Mouse (Mus musculus) limb, embryonic 14.5 days (tissue): ENCODE results near the gene Zc3h6. TPM values are rescaled to one million over a fixed set of nuclear protein-coding genes. Genes with fewer than 3 reads are reported as not detected.

Experiments
- ATAC-seq: fragments of 200-750 bp; cut with Nextera tagmentation; 2 replicates; pipeline ENCODE4 v1.8.0; 2017; ENCODE audit warnings: low read depth, moderate number of reproducible peaks, moderate TSS enrichment; ENCODE audit not compliant: low FRiP score
- DNase-seq: peaks from one replicate; pipeline ENCODE4 v3.0.0-alpha.2; 2015; ENCODE audit warnings: low spot score
- H3K27ac ChIP-seq: fragments of 300-500 bp; sonication (generic); replicated peaks from 2 replicates; pipeline ENCODE4 v1.5.1; 2014; ENCODE audit warnings: low read depth, mild to moderate bottlenecking, low read length, moderate library complexity, mixed read lengths
- H3K27me3 ChIP-seq: fragments of 300-500 bp; sonication (generic); 2 replicates; pipeline ENCODE4 v1.6.1; 2014; ENCODE audit warnings: low read length, mixed read lengths; ENCODE audit not compliant: control insufficient read depth, insufficient read depth
- H3K36me3 ChIP-seq: fragments of 300-500 bp; sonication (generic); 2 replicates; pipeline ENCODE4 v1.6.1; 2014; ENCODE audit warnings: mild to moderate bottlenecking, low read length, moderate library complexity, mixed read lengths; ENCODE audit not compliant: control insufficient read depth, insufficient read depth
- H3K4me1 ChIP-seq: fragments of 300-500 bp; sonication (generic); 2 replicates; pipeline ENCODE4 v1.6.1; 2014; ENCODE audit warnings: antibody characterized with exemption, low read length, mixed read lengths; ENCODE audit not compliant: control insufficient read depth, insufficient read depth
- H3K4me2 ChIP-seq: fragments of 300-500 bp; sonication (generic); replicated peaks from 2 replicates; pipeline ENCODE4 v1.6.1; 2014; ENCODE audit warnings: low read depth, mild to moderate bottlenecking, low read length, moderate library complexity; ENCODE audit not compliant: severe bottlenecking
- H3K4me3 ChIP-seq: fragments of 300-500 bp; sonication (generic); replicated peaks from 2 replicates; pipeline ENCODE4 v1.5.1; 2014; ENCODE audit warnings: low read length
- H3K9ac ChIP-seq: fragments of 300-500 bp; sonication (generic); 2 replicates; pipeline ENCODE4 v1.6.1; 2014; ENCODE audit warnings: mild to moderate bottlenecking, low read depth, low read length, moderate library complexity; ENCODE audit not compliant: severe bottlenecking
- H3K9me3 ChIP-seq: fragments of 300-500 bp; sonication (generic); 2 replicates; pipeline ENCODE4 v1.6.1; 2016; ENCODE audit warnings: low read length; ENCODE audit not compliant: control insufficient read depth
- POLR2A ChIP-seq: fragments of 200-500 bp; IDR thresholded peaks from 2 replicates; pipeline ENCODE4 v1.8.0; 2012; ENCODE audit warnings: inconsistent platforms, mild to moderate bottlenecking, moderate library complexity, borderline replicate concordance; ENCODE audit not compliant: insufficient read depth, insufficient read length; ENCODE audit errors: extremely low read depth
- WGBS: fragments of 180-500 bp; shearing (Covaris S2); extraction: QIAGEN DNeasy Blood & Tissue Kit; methylation state at CpG from one replicate; pipeline ENCODE4 v1.1.7; 2014; 5-methylcytosine and 5-hydroxymethylcytosine counted together
- polyA plus RNA-seq, 2 experiments: library from polyadenylated mRNA; depleted of rRNA in 1 of 2; stranded (reverse) in 1 of 2; unstranded in 1 of 2; fragments of >200 nt; fragmentation: Nextera tagmentation in 1 of 2; extraction: Ambion mirVana in 1 of 2; gene quantifications; 2 replicates each; pipeline versions ENCODE4 v1.2.1 to v1.2.3; 2012 to 2014

Gene Zc3h6
- polyA plus RNA-seq, 2 experiments, result 1.8 to 2.3 TPM

- peak within 1 kb of the TSS; percentile 87 for H3K4me3 ChIP-seq
- H3K9me3 ChIP-seq, result no peaks in the 10 kb centered on the region
- peak; percentile 48; the same call in 1 of the 2 replicates for TF ChIP-seq POLR2A
- under 1% methylated on average over 52 of the region's 80 CpGs for WGBS
- H3K4me1 ChIP-seq, result peaks cover 7% of the 10 kb centered on the region
- H3K4me2 ChIP-seq, result peak within 1 kb of the TSS; percentile 66
- DNase-seq (peak; percentile 75), ATAC-seq (peak; percentile 78)
- H3K27me3 ChIP-seq, result no peaks in the 10 kb centered on the region
- peak within 1 kb of the TSS; percentile 99 for H3K9ac ChIP-seq
- H3K27ac ChIP-seq, result peak within 1 kb of the TSS; percentile 100
- no peaks in the 10 kb centered on the region for H3K36me3 ChIP-seq
Measured at GRCm38 (mm10) chr2:128967661-128968441, 649 bp downstream of the Zc3h6 start, which contains the start of gene Gm10762. Gene Gm10762 (minus strand): TSS chr2:128967725.

GRCm38 (mm10) chr2:128968475-128969083 lies 1.4 kb downstream of the Zc3h6 start:
- no peak for ATAC-seq

GRCm38 (mm10) chr2:128972301-128972700 lies 5.1 kb downstream of the Zc3h6 start:
- ATAC-seq (no peak), DNase-seq (no peak)
- Histone ChIP-seq H3K4me3 (no peak overlapping the region), H3K36me3 (no peaks in the 10 kb centered on the region), H3K4me2 (no peak overlapping the region), H3K9me3 (no peaks in the 10 kb centered on the region), H3K9ac (no peak overlapping the region), H3K4me1 (no peaks in the 10 kb centered on the region; the same call in 1 of the 2 replicates), H3K27ac (no peak overlapping the region), H3K27me3 (no peaks in the 10 kb centered on the region)
- no peak for TF ChIP-seq POLR2A

More at GRCm38 (mm10) chr2:128968475-128969083, 1.4 kb downstream of the Zc3h6 start:
- Histone ChIP-seq H3K4me2 (peak overlapping the region; percentile 49), H3K9ac (peak overlapping the region; percentile 99), H3K4me1 (peaks cover 7% of the 10 kb centered on the region), H3K36me3 (no peaks in the 10 kb centered on the region), H3K9me3 (no peaks in the 10 kb centered on the region), H3K4me3 (peak overlapping the region; percentile 87), H3K27me3 (no peaks in the 10 kb centered on the region), H3K27ac (peak overlapping the region; percentile 100; the same call in 1 of the 2 replicates)
- TF ChIP-seq POLR2A, result no peak
- DNase-seq, result no peak

- Histone ChIP-seq H3K4me3 (no peak overlapping the region), H3K9ac (no peak overlapping the region), H3K4me1 (no peaks in the 10 kb centered on the region), H3K4me2 (no peak overlapping the region), H3K27ac (no peak overlapping the region), H3K27me3 (no peaks in the 10 kb centered on the region), H3K9me3 (no peaks in the 10 kb centered on the region), H3K36me3 (no peaks in the 10 kb centered on the region)
- ATAC-seq (no peak), DNase-seq (no peak)
- 67% methylated on average over 4 of the region's 4 CpGs for WGBS
- no peak for TF ChIP-seq POLR2A
Measured at GRCm38 (mm10) chr2:128975572-128975971, 8.4 kb downstream of the Zc3h6 start.

- H3K27me3 ChIP-seq, result no peaks in the 10 kb centered on the region
- no peak overlapping the region for H3K4me3 ChIP-seq
- no peak for TF ChIP-seq POLR2A
- H3K9ac ChIP-seq, result no peak overlapping the region
- no peaks in the 10 kb centered on the region for H3K4me1 ChIP-seq
- DNase-seq, result no peak
- no peaks in the 10 kb centered on the region for H3K36me3 ChIP-seq
- no peaks in the 10 kb centered on the region for H3K9me3 ChIP-seq
- no peak overlapping the region for H3K27ac ChIP-seq
- WGBS, result 82% methylated on average over 3 of the region's 3 CpGs
- H3K4me2 ChIP-seq, result no peak overlapping the region
- ATAC-seq, result no peak
Measured at GRCm38 (mm10) chr2:128984746-128985145, 17.5 kb downstream of the Zc3h6 start.
